ENCODE assay signal across 20 mouse cellular contexts in the genomic region with DNA sequence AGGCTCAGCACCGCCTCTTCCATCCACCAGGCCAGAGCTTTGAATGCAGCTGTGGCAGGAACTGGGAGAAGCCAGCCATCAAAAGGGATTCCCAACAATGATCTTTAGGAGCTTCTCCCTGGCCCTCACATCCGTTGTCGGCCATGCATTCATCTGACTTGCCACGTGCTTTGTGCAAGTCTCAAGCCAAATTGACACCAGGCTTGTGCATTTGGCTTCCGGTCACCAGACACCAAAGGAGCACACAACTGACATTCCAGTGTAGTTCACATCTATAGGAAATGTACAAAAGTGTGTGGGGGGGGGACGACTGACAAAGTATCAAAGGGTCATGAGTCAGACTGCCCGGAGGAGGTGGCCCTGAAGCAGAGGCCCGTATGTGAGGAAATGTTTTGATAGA. TPM values are rescaled to one million over a fixed set of nuclear protein-coding genes. Genes with fewer than 3 reads are reported as not detected.
DNase-seq lines count a peak whose midpoint lies in the region; ATAC-seq lines count a peak whose summit lies in the region.
"Had no signal": no experiment of that assay in that cellular context is flagged by ENCODE, and none has a peak within 500 bp of the region (broad histone marks: within the 10 kb centered on the region; RNA-seq: fewer than 3 reads in every experiment).

No protein-coding gene starts in this region.

- H3K4me1 ChIP-seq in hindbrain, embryonic 10.5 days (replicated peaks): peaks cover 45% of the 10 kb centered on the region
- peaks cover 28% of the 10 kb centered on the region for H3K4me1 ChIP-seq in hindbrain, embryonic 12.5 days
- H3K4me1 ChIP-seq in midbrain, embryonic 11.5 days (ENCODE audit: control insufficient read depth, insufficient read depth, low read length): peaks cover 5% of the 10 kb centered on the region; the same call in 1 of the 2 replicates
- H3K4me1 ChIP-seq in midbrain, embryonic 16.5 days (ENCODE audit: control insufficient read depth, insufficient read depth, low read length): peaks cover 8% of the 10 kb centered on the region; the same call in 1 of the 2 replicates

- H3K9me3 ChIP-seq in hindbrain, embryonic 10.5 days: no peaks in the 10 kb centered on the region
- no peaks in the 10 kb centered on the region for H3K9me3 ChIP-seq in hindbrain, embryonic 12.5 days (replicated peaks)
- no peaks in the 10 kb centered on the region for H3K9me3 ChIP-seq in midbrain, embryonic 11.5 days (ENCODE audit: control insufficient read depth, low read length)
- no peaks in the 10 kb centered on the region for H3K9me3 ChIP-seq in midbrain, embryonic 16.5 days (replicated peaks; ENCODE audit: control insufficient read depth, low read length, poor library complexity, severe bottlenecking)
- H3K9me3 ChIP-seq: embryonic facial prominence, embryonic 12.5 days; forebrain, embryonic 12.5 days; heart, embryonic 15.5 days had no signal

- H3K36me3 ChIP-seq in hindbrain, embryonic 10.5 days: no peaks in the 10 kb centered on the region
- H3K36me3 ChIP-seq in hindbrain, embryonic 12.5 days: no peaks in the 10 kb centered on the region
- H3K36me3 ChIP-seq in midbrain, embryonic 11.5 days (ENCODE audit: control insufficient read depth, insufficient read depth, low read length): no peaks in the 10 kb centered on the region
- H3K36me3 ChIP-seq in midbrain, embryonic 16.5 days (ENCODE audit: control insufficient read depth, insufficient read depth, low read length): no peaks in the 10 kb centered on the region
- H3K36me3 ChIP-seq: embryonic facial prominence, embryonic 12.5 days; forebrain, embryonic 12.5 days; heart, embryonic 15.5 days had no signal

- no peak overlapping the region for H3K4me3 ChIP-seq in hindbrain, embryonic 10.5 days
- no peak overlapping the region for H3K4me3 ChIP-seq in hindbrain, embryonic 12.5 days
- H3K4me3 ChIP-seq in midbrain, embryonic 11.5 days (ENCODE audit: low read depth, low read length): no peak overlapping the region
- H3K4me3 ChIP-seq in midbrain, embryonic 16.5 days (ENCODE audit: low read depth, low read length): no peak overlapping the region
- H3K4me3 ChIP-seq: embryonic facial prominence, embryonic 12.5 days; forebrain, embryonic 12.5 days; heart, adult 2 months; heart, embryonic 15.5 days had no signal

- no peak overlapping the region for H3K4me2 ChIP-seq in hindbrain, embryonic 12.5 days (replicated peaks)
- no peak overlapping the region for H3K4me2 ChIP-seq in midbrain, embryonic 11.5 days
- H3K4me2 ChIP-seq in midbrain, embryonic 16.5 days (ENCODE audit: low read length): no peak overlapping the region
- H3K4me2 ChIP-seq: embryonic facial prominence, embryonic 12.5 days; forebrain, embryonic 12.5 days; heart, embryonic 11.5 days; heart, embryonic 15.5 days had no signal

- no peak for ATAC-seq in hindbrain, embryonic 12.5 days (ENCODE audit: low FRiP score)
- ATAC-seq in midbrain, embryonic 11.5 days (ENCODE audit: low FRiP score): no peak
- no peak for ATAC-seq in midbrain, embryonic 16.5 days
- ATAC-seq: forebrain, embryonic 16.5 days; hindbrain, postnatal 0 days; Patski had no signal

- H3K9ac ChIP-seq in hindbrain, embryonic 12.5 days: no peak overlapping the region
- no peak overlapping the region for H3K9ac ChIP-seq in midbrain, embryonic 11.5 days (ENCODE audit: low read length)
- no peak overlapping the region for H3K9ac ChIP-seq in midbrain, embryonic 16.5 days (ENCODE audit: low read depth, low read length)
- H3K9ac ChIP-seq: embryonic facial prominence, embryonic 12.5 days; forebrain, embryonic 12.5 days; heart, embryonic 15.5 days had no signal

- 36% methylated on average over 8 of the region's 8 CpGs for WGBS in hindbrain, embryonic 10.5 days
- 16% methylated on average over 8 of the region's 8 CpGs for WGBS in hindbrain, embryonic 12.5 days
- WGBS in midbrain, embryonic 11.5 days: 40% methylated on average over 8 of the region's 8 CpGs
- WGBS in midbrain, embryonic 16.5 days: 35% methylated on average over 8 of the region's 8 CpGs

- H3K27me3 ChIP-seq in hindbrain, embryonic 10.5 days (ENCODE audit: insufficient read depth, poor library complexity, severe bottlenecking): peaks cover 74% of the 10 kb centered on the region
- H3K27me3 ChIP-seq in hindbrain, embryonic 12.5 days: peaks cover 22% of the 10 kb centered on the region
- H3K27me3 ChIP-seq in midbrain, embryonic 11.5 days (ENCODE audit: control insufficient read depth, insufficient read depth, low read length): no peaks in the 10 kb centered on the region
- no peaks in the 10 kb centered on the region for H3K27me3 ChIP-seq in midbrain, embryonic 16.5 days (ENCODE audit: control insufficient read depth, insufficient read depth, low read depth, low read length)

- H3K27ac ChIP-seq in hindbrain, embryonic 10.5 days: 0 out of 2 replicates have a peak overlapping the region, but pooled peaks have one; percentile 50
- no peak overlapping the region for H3K27ac ChIP-seq in hindbrain, embryonic 12.5 days
- no peak overlapping the region for H3K27ac ChIP-seq in midbrain, embryonic 11.5 days (ENCODE audit: low read depth, low read length)
- H3K27ac ChIP-seq in midbrain, embryonic 16.5 days (ENCODE audit: low read length): no peak overlapping the region
- H3K27ac ChIP-seq: embryonic facial prominence, embryonic 12.5 days; forebrain, embryonic 12.5 days; heart, adult 2 months; heart, embryonic 15.5 days; hindbrain, postnatal 0 days had no signal

- peak; percentile 63 for DNase-seq in hindbrain, embryonic 10.5 days (ENCODE audit: low spot score)
- DNase-seq in midbrain, embryonic 11.5 days (ENCODE audit: low spot score, missing footprints): peak; percentile 79
- DNase-seq in embryo, embryonic 11 days: peak; percentile 38
- DNase-seq in T-cell, adult 2 months (ENCODE audit: low spot score): no peak
- no peak for DNase-seq in heart, adult 18-20 months
- DNase-seq: adrenal gland, adult 2 months; adrenal gland, postnatal 25 days; cerebellum, adult 18-20 months; gastrocnemius, postnatal 10 days; heart, adult 2 months; heart, postnatal 14 days had no signal

RNA-seq across cellular contexts. Expression of a gene that starts 58.4 kb away (rescaled TPM):
- polyA plus RNA-seq in hindbrain, embryonic 10.5 days (2016; fragmentation: Nextera tagmentation; extraction: Ambion mirVana): 0.07 and 0.09 TPM in 2 replicates
- polyA plus RNA-seq in hindbrain, embryonic 12.5 days (2016; fragmentation: Nextera tagmentation; extraction: Ambion mirVana): 0.12 and 0.22 TPM in 2 replicates
- 0.07 TPM in 1 of 2 replicates, not detected in the other for polyA plus RNA-seq in midbrain, embryonic 11.5 days (2014; fragmentation: Nextera tagmentation; extraction: Ambion mirVana)
- 1.1 and 1.2 TPM in 2 replicates for polyA plus RNA-seq in midbrain, embryonic 16.5 days (2015; fragmentation: Nextera tagmentation; extraction: Ambion mirVana)
- under 1 TPM; 0.37 to 0.51 TPM for total RNA-seq in heart, adult 18-20 months (2021)
- polyA plus RNA-seq: forebrain, embryonic 12.5 days; Patski had no signal

Comparison
In these comparisons a context has a peak if more than half of its experiments do, and no peak if none do; other contexts are left out.
1. DNase-seq: peak in hindbrain, embryonic 10.5 days (single experiment), midbrain, embryonic 11.5 days (single experiment) and embryo, embryonic 11 days (single experiment); none in T-cell, adult 2 months (single experiment) and heart, adult 18-20 months (0 of 2).